Mouse (Mus musculus) embryonic fibroblast, embryonic 13.5 days (primary cell): ENCODE data around the gene Gpr153. TPM values are rescaled to one million over a fixed set of nuclear protein-coding genes. Genes with fewer than 3 reads are reported as not detected.

Experiments
- H3K27ac ChIP-seq: 2 replicates; pipeline ENCODE4 v1.5.1; 2012; ENCODE audit warnings: low read length, control low read depth, inconsistent platforms; ENCODE audit not compliant: insufficient read depth
- H3K4me1 ChIP-seq: 2 replicates; pipeline ENCODE4 v1.6.1; 2011; ENCODE audit warnings: low read length; ENCODE audit not compliant: control insufficient read depth, insufficient read depth
- H3K4me3 ChIP-seq: 2 replicates; pipeline ENCODE4 v1.5.1; 2011; ENCODE audit warnings: mild to moderate bottlenecking, control low read depth, low read length; ENCODE audit not compliant: insufficient read depth
- CTCF ChIP-seq: IDR thresholded peaks from 2 replicates; pipeline ENCODE4 v1.5.1; 2011; ENCODE audit warnings: mild to moderate bottlenecking, control low read depth, low read length, moderate library complexity, borderline replicate concordance; ENCODE audit not compliant: insufficient read depth
- POLR2A ChIP-seq: IDR thresholded peaks from 2 replicates; pipeline ENCODE4 v1.6.1; 2011; ENCODE audit warnings: low read depth, mild to moderate bottlenecking, control low read depth, low read length, moderate library complexity
- polyA plus RNA-seq: library from polyadenylated mRNA; stranded (reverse); fragments of >200 nt; gene quantifications from 2 replicates; pipeline ENCODE4 v1.2.4, GENCODE M21; 2011; ENCODE audit warnings: low read depth; ENCODE audit not compliant: missing spikeins, insufficient read length

Gpr153 gene
- polyA plus RNA-seq, 1 experiment = 79.1 TPM

DNA sequence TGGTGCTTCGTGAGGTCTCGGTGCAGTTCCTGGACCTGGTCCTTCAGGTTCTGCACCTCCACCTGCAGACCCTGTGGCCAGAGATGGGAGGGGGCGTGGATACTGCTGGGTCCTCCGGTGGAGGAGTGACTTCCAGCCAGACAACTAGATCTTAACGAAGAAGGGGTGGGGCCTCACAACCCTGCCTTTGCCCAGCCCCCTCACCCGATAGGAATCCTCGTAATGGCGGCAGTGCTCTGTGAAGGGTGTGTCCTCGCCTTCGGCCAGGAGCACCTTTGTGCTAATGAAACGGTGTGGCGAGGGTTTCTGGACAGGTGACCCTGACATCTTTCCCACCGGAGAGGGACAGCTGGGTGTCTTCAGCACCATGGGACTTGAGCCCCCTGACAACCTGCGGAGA, 38.2 kb downstream of the Gpr153 start:
- no peak overlapping the region for H3K27ac ChIP-seq
- no peak for TF ChIP-seq CTCF
- no peak for TF ChIP-seq POLR2A
- H3K4me3 ChIP-seq = no peak overlapping the region
- no peaks in the 10 kb centered on the region for H3K4me1 ChIP-seq

DNA sequence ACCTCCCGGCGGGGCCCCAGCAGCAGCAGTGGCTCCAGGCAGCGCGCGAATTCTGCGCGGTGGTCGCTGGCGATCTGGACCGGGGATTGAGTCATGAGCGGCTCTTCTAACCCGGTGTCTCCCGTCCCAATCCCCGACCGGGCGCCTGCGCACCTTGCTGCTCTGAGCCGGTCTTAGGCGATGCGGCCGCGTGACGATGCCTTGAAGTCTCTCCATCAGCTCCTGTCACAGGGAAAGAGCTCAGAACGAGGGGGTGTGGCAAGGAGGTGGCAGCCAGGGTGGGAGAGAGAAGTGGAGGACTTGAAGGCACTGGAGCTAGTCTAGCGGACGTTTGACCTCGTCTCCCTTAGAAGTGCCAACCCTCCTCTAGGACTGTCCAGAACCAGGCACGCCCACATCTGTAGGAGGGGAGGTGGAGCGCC, 39.2 kb downstream of the Gpr153 start:
- Histone ChIP-seq H3K27ac (no peak overlapping the region), H3K4me3 (peak overlapping the region; percentile 37), H3K4me1 (no peaks in the 10 kb centered on the region)
- TF ChIP-seq POLR2A (0 out of 2 replicates have a peak, but pooled peaks have one; percentile 34), CTCF (no peak)

DNA sequence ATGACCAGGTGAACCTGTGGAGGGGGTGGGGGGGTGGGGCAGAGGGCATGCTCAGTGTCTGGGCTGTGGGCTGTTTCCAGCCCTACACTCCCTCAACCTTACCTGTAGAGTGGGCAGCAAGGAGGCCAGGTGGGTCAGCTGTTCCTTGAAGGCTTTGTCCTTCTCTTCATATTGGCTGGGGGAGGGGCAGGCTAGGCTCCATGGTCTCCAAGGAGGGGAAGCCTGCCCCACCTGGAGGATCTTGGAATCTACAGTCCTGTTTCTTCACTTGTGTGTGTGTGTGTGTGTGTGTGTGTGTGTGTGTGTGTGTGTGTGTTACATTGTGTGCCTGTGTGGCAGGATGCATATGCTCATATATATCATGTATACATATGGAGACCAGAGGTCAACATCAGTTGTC, 39.9 kb downstream of the Gpr153 start:
- Histone ChIP-seq H3K4me3 (no peak overlapping the region), H3K27ac (no peak overlapping the region), H3K4me1 (no peaks in the 10 kb centered on the region)
- no peak for TF ChIP-seq CTCF
- TF ChIP-seq POLR2A = no peak

GRCm38 (mm10) chr4:152315498-152316213, 41.6 kb downstream of the Gpr153 start:
- TF ChIP-seq POLR2A (no peak), CTCF (no peak)
- no peak overlapping the region for H3K4me3 ChIP-seq
- no peaks in the 10 kb centered on the region for H3K4me1 ChIP-seq
- H3K27ac ChIP-seq = no peak overlapping the region

DNA sequence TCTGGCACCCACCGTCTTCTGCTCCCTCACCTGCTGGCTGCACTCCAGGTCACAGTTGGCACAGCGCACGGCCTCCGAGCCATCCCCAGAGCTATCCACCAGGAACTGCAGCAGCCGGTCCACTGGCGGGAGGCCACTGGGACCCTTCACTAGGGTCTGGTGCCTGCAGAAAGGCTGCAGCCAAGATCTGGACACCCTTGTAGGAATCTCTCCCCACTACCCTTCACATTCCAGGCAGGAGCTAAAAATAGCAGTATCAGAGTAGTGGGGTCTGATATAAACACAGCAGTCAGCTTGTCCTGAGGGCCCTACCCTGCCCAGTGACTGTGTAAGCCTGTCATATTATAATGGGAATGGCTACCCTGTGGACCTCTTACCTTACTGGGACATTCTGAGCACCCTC, 43.6 kb downstream of the Gpr153 start:
- H3K4me3 ChIP-seq = no peak overlapping the region
- no peak for TF ChIP-seq CTCF
- TF ChIP-seq POLR2A = no peak
- no peaks in the 10 kb centered on the region for H3K4me1 ChIP-seq
- H3K27ac ChIP-seq = no peak overlapping the region

DNA sequence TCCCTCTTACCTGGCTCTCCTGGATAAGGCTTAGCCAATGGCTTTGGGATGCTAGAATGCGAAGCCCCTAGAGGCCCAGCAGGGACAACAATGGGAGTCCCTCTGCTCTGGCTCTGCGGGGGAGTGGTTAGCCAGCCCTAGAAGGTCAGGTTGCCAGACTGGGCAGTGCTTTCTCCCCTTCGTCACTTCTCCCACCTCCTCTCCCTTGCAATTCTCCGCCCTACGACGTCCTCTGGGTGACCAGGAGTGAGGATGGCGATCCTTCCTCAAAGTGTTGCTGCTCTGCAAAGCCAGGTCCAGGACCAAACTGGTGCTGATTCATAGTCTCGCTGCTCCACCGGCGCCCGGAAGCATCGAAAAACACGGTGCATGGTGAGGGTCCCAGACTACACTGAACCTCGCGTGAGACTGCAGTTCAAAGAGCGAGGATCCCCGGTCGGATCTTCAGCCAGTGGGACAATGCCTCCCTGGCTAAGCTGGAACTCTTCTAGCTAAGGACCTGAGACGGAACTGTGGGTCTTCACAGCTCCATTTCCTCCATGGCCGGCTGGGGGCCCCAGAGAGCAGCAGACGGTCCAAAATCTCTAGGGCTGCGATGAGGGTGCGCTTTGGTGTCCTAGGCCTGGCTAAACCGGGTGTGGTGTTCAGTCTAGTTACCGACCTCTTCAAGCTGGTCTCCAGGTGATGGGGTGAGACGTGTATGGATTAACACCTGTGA, 44.6 kb downstream of the Gpr153 start, which contains the start of gene Rnf207:
Rnf207 (minus strand) TSS at position 477 of the 718 bp plus-strand sequence.
- TF ChIP-seq POLR2A = peak; percentile 67
- peak; percentile 31; the same call in 1 of the 2 replicates for TF ChIP-seq CTCF
- H3K4me3 ChIP-seq = 0 out of 2 replicates have a peak within 1 kb of the TSS, but pooled peaks have one; percentile 1
- peak within 1 kb of the TSS; percentile 11; the same call in 1 of the 2 replicates for H3K27ac ChIP-seq
- no peaks in the 10 kb centered on the region for H3K4me1 ChIP-seq

DNA sequence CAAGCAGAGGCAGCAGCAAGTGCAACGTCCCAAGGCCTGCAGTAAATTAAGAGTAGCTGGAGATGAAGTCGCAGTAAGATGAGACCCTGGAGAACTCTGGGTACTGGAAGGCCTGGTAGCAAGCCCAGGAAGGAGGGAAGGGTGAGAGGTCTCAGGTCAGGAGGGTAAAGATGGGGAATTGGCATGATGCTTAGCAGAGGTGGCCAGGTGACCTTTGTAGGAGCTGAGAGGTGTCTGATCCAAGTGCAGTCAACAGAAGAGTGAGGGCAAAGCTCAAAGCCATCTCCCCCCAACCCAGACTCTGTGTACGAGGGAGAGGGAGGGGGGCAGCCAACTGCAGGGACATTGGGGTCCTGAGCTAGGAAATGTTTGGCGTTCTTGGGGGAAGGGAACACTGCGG, 47.4 kb downstream of the Gpr153 start:
- Histone ChIP-seq H3K27ac (no peak overlapping the region), H3K4me1 (0 out of 2 replicates have a peak, but pooled peaks cover 2% of the 10 kb centered on the region), H3K4me3 (no peak overlapping the region)
- TF ChIP-seq POLR2A (no peak), CTCF (no peak)

- Histone ChIP-seq H3K4me3 (peak overlapping the region; percentile 35), H3K27ac (peak overlapping the region; percentile 19; the same call in 1 of the 2 replicates), H3K4me1 (0 out of 2 replicates have a peak, but pooled peaks cover 2% of the 10 kb centered on the region)
- TF ChIP-seq CTCF (no peak), POLR2A (no peak)
Measured at GRCm38 (mm10) chr4:152324641-152325562, 50.9 kb downstream of the Gpr153 start.
